ENCODE assay signal across 22 mouse cellular contexts in the genomic region with DNA sequence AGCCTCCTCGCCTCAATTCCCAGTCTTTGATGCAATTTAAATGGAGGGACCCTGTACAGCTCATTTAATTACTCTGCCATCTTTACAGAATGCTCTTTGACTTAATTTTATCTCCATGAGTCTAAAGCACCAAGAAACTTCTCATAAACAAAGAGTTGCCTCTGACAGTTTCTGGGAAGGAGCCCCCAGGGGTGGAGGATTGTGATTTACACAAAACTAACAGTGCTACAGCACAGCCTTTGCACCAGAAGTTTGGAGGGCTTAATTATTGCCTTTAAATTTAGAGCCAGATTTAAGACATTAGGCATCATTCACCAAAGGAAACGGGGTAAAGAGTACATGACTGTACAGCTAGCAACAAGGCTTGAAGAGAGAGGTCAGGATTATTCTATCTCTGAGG.
DNase-seq lines count a peak whose midpoint lies in the region; ATAC-seq and TF ChIP-seq lines count a peak whose summit lies in the region.
"Had no signal": no experiment of that assay in that cellular context is flagged by ENCODE, and none has a peak within 500 bp of the region (broad histone marks: within the 10 kb centered on the region; RNA-seq: fewer than 3 reads in every experiment).

No protein-coding gene starts in this region.

- no peaks in the 10 kb centered on the region for H3K27me3 ChIP-seq in kidney, embryonic 15.5 days
- no peaks in the 10 kb centered on the region for H3K27me3 ChIP-seq in kidney, postnatal 0 days (ENCODE audit: insufficient read depth, low read length)
- H3K27me3 ChIP-seq: embryonic facial prominence, embryonic 13.5 days; embryonic facial prominence, embryonic 15.5 days; forebrain, embryonic 12.5 days had no signal

- no peak overlapping the region for H3K27ac ChIP-seq in kidney, embryonic 15.5 days
- no peak overlapping the region for H3K27ac ChIP-seq in kidney, postnatal 0 days
- H3K27ac ChIP-seq: embryonic facial prominence, embryonic 13.5 days; embryonic facial prominence, embryonic 15.5 days; forebrain, embryonic 10.5 days; forebrain, embryonic 12.5 days had no signal

- H3K4me1 ChIP-seq in kidney, embryonic 15.5 days = no peaks in the 10 kb centered on the region
- no peaks in the 10 kb centered on the region for H3K4me1 ChIP-seq in kidney, postnatal 0 days (replicated peaks; ENCODE audit: insufficient read depth, low read length)
- H3K4me1 ChIP-seq: embryonic facial prominence, embryonic 13.5 days; embryonic facial prominence, embryonic 15.5 days; forebrain, embryonic 10.5 days; forebrain, embryonic 12.5 days had no signal

- H3K9me3 ChIP-seq in kidney, embryonic 15.5 days (replicated peaks) = no peaks in the 10 kb centered on the region
- H3K9me3 ChIP-seq in kidney, postnatal 0 days (replicated peaks; ENCODE audit: low read length) = no peaks in the 10 kb centered on the region
- H3K9me3 ChIP-seq: embryonic facial prominence, embryonic 13.5 days; embryonic facial prominence, embryonic 15.5 days; forebrain, embryonic 10.5 days; forebrain, embryonic 12.5 days had no signal

- no peak overlapping the region for H3K9ac ChIP-seq in kidney, embryonic 15.5 days
- no peak overlapping the region for H3K9ac ChIP-seq in kidney, postnatal 0 days (ENCODE audit: low read depth, low read length)
- H3K9ac ChIP-seq: embryonic facial prominence, embryonic 13.5 days; embryonic facial prominence, embryonic 15.5 days; forebrain, embryonic 12.5 days had no signal

- no peak for TF ChIP-seq CTCF in kidney, postnatal 0 days (IDR thresholded peaks at IDR 0.05; ENCODE audit: low read depth)

- no peak for DNase-seq in kidney, adult 18-20 months
- peak; percentile 75 for DNase-seq in kidney, postnatal 0 days (ENCODE audit: low spot score)
- DNase-seq in kidney, adult 9 months = no peak
- peak; percentile 3 for DNase-seq in kidney, postnatal 14 days
- DNase-seq in kidney, postnatal 36 days = no peak
- DNase-seq: adrenal gland, adult 2 months; adrenal gland, postnatal 10 days; adrenal gland, postnatal 25 days; cerebellum, adult 11 months; cerebellum, adult 18-20 months; cerebellum, adult 8-10 months; cerebellum, adult 9-11 months; cerebellum, postnatal 14 days; cerebellum, postnatal 36 days; embryo, embryonic 11 days had no signal

- 49% methylated on average over 2 of the region's 2 CpGs for WGBS in kidney, embryonic 15.5 days
- 52% methylated on average over 2 of the region's 2 CpGs for WGBS in kidney, postnatal 0 days

- peak; percentile 52; the same call in 1 of the 2 replicates for ATAC-seq in kidney, embryonic 15.5 days (replicated peaks; ENCODE audit: low FRiP score)
- ATAC-seq in kidney, postnatal 0 days (replicated peaks; ENCODE audit: low FRiP score, low read depth) = no peak
- ATAC-seq: forebrain, embryonic 14.5 days had no signal

- H3K36me3 ChIP-seq in kidney, embryonic 15.5 days = no peaks in the 10 kb centered on the region
- no peaks in the 10 kb centered on the region for H3K36me3 ChIP-seq in kidney, postnatal 0 days (ENCODE audit: insufficient read depth, low read length)
- H3K36me3 ChIP-seq: embryonic facial prominence, embryonic 13.5 days; embryonic facial prominence, embryonic 15.5 days; forebrain, embryonic 10.5 days; forebrain, embryonic 12.5 days had no signal

- no peak overlapping the region for H3K4me3 ChIP-seq in kidney, embryonic 15.5 days (replicated peaks)
- no peak overlapping the region for H3K4me3 ChIP-seq in kidney, postnatal 0 days (replicated peaks; ENCODE audit: low read depth, low read length)
- H3K4me3 ChIP-seq: embryonic facial prominence, embryonic 13.5 days; embryonic facial prominence, embryonic 15.5 days; erythroblast, embryonic 14.5 days; forebrain, embryonic 10.5 days; forebrain, embryonic 12.5 days had no signal

- H3K4me2 ChIP-seq in kidney, embryonic 15.5 days = no peak overlapping the region
- no peak overlapping the region for H3K4me2 ChIP-seq in kidney, postnatal 0 days (ENCODE audit: low read length)
- H3K4me2 ChIP-seq: embryonic facial prominence, embryonic 13.5 days; embryonic facial prominence, embryonic 15.5 days; forebrain, embryonic 12.5 days had no signal

Comparison
In these comparisons a context has a peak if more than half of its experiments do, and no peak if none do; other contexts are left out.
1. DNase-seq: peak in kidney, postnatal 0 days (single experiment) and kidney, postnatal 14 days (single experiment); none in kidney, adult 18-20 months (single experiment), kidney, adult 9 months (single experiment) and kidney, postnatal 36 days (0 of 2).